Mouse (Mus musculus): Measurements from ENCODE around the gene Sec24d. TPM values are rescaled to one million over a fixed set of nuclear protein-coding genes. Genes with fewer than 3 reads are reported as not detected.

Sec24d gene
- total and polyA plus RNA-seq, 2 experiments from 2014 or later = 48.8 to 72.0 TPM

- Histone ChIP-seq H3K36me3 (replicated peaks; ENCODE audit: control insufficient read depth, insufficient read depth, low read length) (no peaks in the 10 kb centered on the region), H3K4me1 (ENCODE audit: control insufficient read depth, insufficient read depth) (no peaks in the 10 kb centered on the region), H3K9me3 (replicated peaks; ENCODE audit: control insufficient read depth, low read length) (no peaks in the 10 kb centered on the region), H3K27ac (ENCODE audit: low read depth) (no peak overlapping the region), H3K4me2 (ENCODE audit: low read depth, low read length) (no peak overlapping the region), H3K4me3 (ENCODE audit: low read depth, low read length) (no peak overlapping the region), H3K27me3 (ENCODE audit: control insufficient read depth, insufficient read depth, low read length) (no peaks in the 10 kb centered on the region), H3K9ac (replicated peaks; ENCODE audit: low read depth, low read length) (no peak overlapping the region)
- ATAC-seq (ENCODE audit: insufficient read depth, low read depth) = no peak
- TF ChIP-seq EP300 (IDR thresholded peaks at IDR 0.05; ENCODE audit: low read depth) (no peak), CTCF (IDR thresholded peaks at IDR 0.05; ENCODE audit: low read depth) (no peak)
- 70% methylated on average over 5 of the region's 5 CpGs for WGBS
- DNase-seq (ENCODE audit: low spot score) = no peak
Observed at GRCm38 (mm10) chr3:123413173-123413572, 145.9 kb downstream of the Sec24d start.

Other genes with a start within 250 kb of the Sec24d start
- gene Myoz2, start 232.4 kb upstream of the Sec24d start, total RNA-seq (2014; rRNA removed; ENCODE audit: low replicate concordance) = 346 and 521 TPM in 2 replicates
- 574 and 591 TPM in 2 replicates for gene Myoz2, start 232.4 kb upstream of the Sec24d start, polyA plus RNA-seq (2015; fragmentation: Nextera tagmentation; extraction: Ambion mirVana)
- gene Synpo2, start 31.3 kb upstream of the Sec24d start, total RNA-seq (2014; rRNA removed; ENCODE audit: low replicate concordance) = 8.2 and 17.9 TPM in 2 replicates
- gene Synpo2, start 31.3 kb upstream of the Sec24d start, polyA plus RNA-seq (2015; fragmentation: Nextera tagmentation; extraction: Ambion mirVana) = 13.0 and 14.7 TPM in 2 replicates
- gene Mettl14, start 118.7 kb downstream of the Sec24d start, total RNA-seq (2014; rRNA removed; ENCODE audit: low replicate concordance) = 4.4 and 4.7 TPM in 2 replicates
- 15.1 and 15.2 TPM in 2 replicates for gene Mettl14, start 118.7 kb downstream of the Sec24d start, polyA plus RNA-seq (2015; fragmentation: Nextera tagmentation; extraction: Ambion mirVana)
- 3.0 and 3.1 TPM in 2 replicates for gene Prss12, start 179.5 kb downstream of the Sec24d start, total RNA-seq (2014; rRNA removed; ENCODE audit: low replicate concordance)
- 2.5 and 2.7 TPM in 2 replicates for gene Prss12, start 179.5 kb downstream of the Sec24d start, polyA plus RNA-seq (2015; fragmentation: Nextera tagmentation; extraction: Ambion mirVana)